Mouse (Mus musculus) Patski (cell line): Measurements from ENCODE around the gene Gtf2a1l. TPM values are rescaled to one million over a fixed set of nuclear protein-coding genes. Genes with fewer than 3 reads are reported as not detected.

Experiments
- ATAC-seq: fragments of 100-300 bp; one replicate; pipeline ENCODE4 v1.8.0; 2021
- CTCF ChIA-PET: fragments of 350-600 bp; sonication (Branson Sonifier 250); formaldehyde crosslinking; loops from one replicate; lab custom pipeline; 2022; ENCODE audit warnings: inconsistent platforms; lab: Charles Lee
- POLR2A ChIA-PET: fragments of 350-600 bp; sonication (Branson Sonifier 250); formaldehyde crosslinking; loops from one replicate; lab custom pipeline; 2022; ENCODE audit warnings: antibody characterized with exemption, inconsistent platforms; lab: Charles Lee
- DNase-seq: peaks from one replicate; pipeline ENCODE4 v3.0.0-alpha.2; 2011; ENCODE audit warnings: low read depth, low spot score
- H3K27me3 ChIP-seq: fragments of 371-371 bp; one replicate; pipeline ENCODE4 v1.5.1; 2021
- CTCF ChIP-seq: fragments of 100-300 bp; IDR thresholded peaks from one replicate; pipeline ENCODE4 v1.5.1; 2021
- in situ Hi-C: fragments of 300-500 bp; cut with MboI; formaldehyde crosslinking; loops from 3 replicates; pipeline ENCODE4 v1.11.1; 2018; ENCODE audit warnings: low pct_unique_long_range_greater_than_20kb, mixed read lengths
- polyA plus RNA-seq: library from polyadenylated mRNA; unstranded; gene quantifications from one replicate; pipeline ENCODE4 v1.2.3, GENCODE M21; 2021

The Gtf2a1l gene
- polyA plus RNA-seq, 1 experiment from 2014 or later = not detected

- CTCF ChIA-PET = no interaction called here
- no peak for DNase-seq
- POLR2A ChIA-PET = no interaction called here
- ATAC-seq = no peak
- no peak for TF ChIP-seq CTCF
- in situ Hi-C loops = no loop called here
- H3K27me3 ChIP-seq = peaks cover 8% of the 10 kb centered on the region
These were observed 95.1 kb downstream of the Gtf2a1l start for GRCm38 (mm10) chr17:88763396-88764135.

- ChIA-PET POLR2A (no interaction called here), CTCF (no interaction called here)
- ATAC-seq (no peak), DNase-seq (no peak)
- peaks cover 8% of the 10 kb centered on the region for H3K27me3 ChIP-seq
- TF ChIP-seq CTCF = no peak
- in situ Hi-C loops = no loop called here
These were observed 95.7 kb downstream of the Gtf2a1l start for GRCm38 (mm10) chr17:88764136-88764485.

Other genes with a start within 250 kb of the Gtf2a1l start
- 6.1 TPM for gene Foxn2, start 227.9 kb upstream of the Gtf2a1l start, polyA plus RNA-seq
- gene Ppp1r21, start 138.5 kb upstream of the Gtf2a1l start, polyA plus RNA-seq = 40.6 TPM
- gene Ston1, start 71.0 kb upstream of the Gtf2a1l start, polyA plus RNA-seq = 62.0 TPM
- gene Lhcgr, start 123.3 kb downstream of the Gtf2a1l start, polyA plus RNA-seq = not detected